Mouse (Mus musculus) heart, embryonic 14.5 days (tissue): ENCODE results near the gene Dcaf7. TPM values are rescaled to one million over a fixed set of nuclear protein-coding genes. Genes with fewer than 3 reads are reported as not detected.

Source experiments
- ATAC-seq: fragments of 200-750 bp; cut with Nextera tagmentation; 2 replicates; pipeline ENCODE4 v1.8.0; 2017; ENCODE audit warnings: low read depth, moderate TSS enrichment; ENCODE audit not compliant: insufficient number of reproducible peaks, insufficient read depth, low FRiP score
- H3K27ac ChIP-seq, 2 experiments: fragments of 200-500 bp in 1 of 2; fragments of 300-500 bp in 1 of 2; sonication (generic) in 1 of 2; replicated peaks in 1 of 2; 2 replicates each; pipeline ENCODE4 v1.5.1; 2012 to 2014; ENCODE audit warnings: low read depth in 2 of 2, low read length in 2 of 2, control low read depth in 1 of 2, mild to moderate bottlenecking in 1 of 2, mixed read lengths in 1 of 2; ENCODE audit not compliant: control insufficient read depth in 1 of 2, insufficient read depth in 1 of 2
- H3K27me3 ChIP-seq: fragments of 300-500 bp; sonication (generic); 2 replicates; pipeline ENCODE4 v1.6.1; 2014; ENCODE audit warnings: mild to moderate bottlenecking, low read length, control low read depth; ENCODE audit not compliant: control insufficient read depth, insufficient read depth
- H3K36me3 ChIP-seq: fragments of 300-500 bp; sonication (generic); 2 replicates; pipeline ENCODE4 v1.6.1; 2014; ENCODE audit warnings: mild to moderate bottlenecking, control low read depth, low read length, mixed read lengths; ENCODE audit not compliant: control insufficient read depth, insufficient read depth
- H3K4me1 ChIP-seq, 2 experiments: fragments of 200-500 bp in 1 of 2; fragments of 300-500 bp in 1 of 2; sonication (generic) in 1 of 2; 2 replicates each; pipeline ENCODE4 v1.6.1; 2012 to 2014; ENCODE audit warnings: low read length in 2 of 2, control low read depth in 1 of 2, mixed read lengths in 1 of 2; ENCODE audit not compliant: control insufficient read depth in 2 of 2, insufficient read depth in 2 of 2
- H3K4me2 ChIP-seq: fragments of 300-500 bp; sonication (generic); 2 replicates; pipeline ENCODE4 v1.6.1; 2014; ENCODE audit warnings: mild to moderate bottlenecking, low read length
- H3K4me3 ChIP-seq, 2 experiments: fragments of 200-500 bp in 1 of 2; fragments of 300-500 bp in 1 of 2; sonication (generic) in 1 of 2; 2 replicates each; pipeline ENCODE4 v1.5.1; 2012 to 2014; ENCODE audit warnings: low read length in 2 of 2, mild to moderate bottlenecking in 2 of 2, control low read depth in 1 of 2, low read depth in 1 of 2, moderate library complexity in 1 of 2; ENCODE audit not compliant: control insufficient read depth in 1 of 2, insufficient read depth in 1 of 2
- H3K9ac ChIP-seq: fragments of 300-500 bp; sonication (generic); 2 replicates; pipeline ENCODE4 v1.6.1; 2014; ENCODE audit warnings: mild to moderate bottlenecking, low read length
- H3K9me3 ChIP-seq: fragments of 300-500 bp; sonication (generic); 2 replicates; pipeline ENCODE4 v1.6.1; 2016; ENCODE audit warnings: low read length, control low read depth; ENCODE audit not compliant: control insufficient read depth
- WGBS: fragments of 180-500 bp; shearing (Covaris S2); extraction: QIAGEN DNeasy Blood & Tissue Kit; methylation state at CpG from one replicate; pipeline ENCODE4 v1.1.7; 2014; 5-methylcytosine and 5-hydroxymethylcytosine counted together
- polyA plus RNA-seq: library from polyadenylated mRNA; unstranded; fragments of >200 nt; fragmentation: Nextera tagmentation; extraction: Ambion mirVana; gene quantifications from 2 replicates; pipeline ENCODE4 v1.2.1, GENCODE M21; 2014

Dcaf7 gene
- polyA plus RNA-seq, 1 experiment from 2014 or later: 52.0 TPM

DNA sequence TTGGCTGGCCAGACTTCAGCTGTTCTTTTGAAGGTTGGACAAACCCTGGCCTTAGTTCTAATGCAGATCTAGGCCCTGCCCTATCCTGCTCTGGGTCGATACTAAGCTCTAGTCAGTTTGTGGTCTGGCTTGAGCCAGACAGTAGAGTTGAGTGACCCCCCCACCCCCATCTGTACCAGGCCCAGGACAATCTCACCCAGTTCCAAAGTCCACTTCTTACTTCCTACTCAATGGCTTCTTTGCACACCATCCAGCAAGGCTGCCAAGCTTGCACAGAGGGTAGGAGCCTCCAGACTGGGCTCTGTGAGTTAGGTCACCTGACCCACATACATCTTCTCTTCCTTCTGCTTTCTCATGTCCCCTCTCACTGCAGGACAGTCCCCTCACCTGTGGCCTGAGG lies 32.1 kb upstream of the Dcaf7 start:
- Histone ChIP-seq H3K4me2 (no peak overlapping the region), H3K4me1 (0 out of 4 replicates have a peak, but pooled peaks cover 0 to 3% of the 10 kb centered on the region in 2 experiments), H3K27me3 (peaks cover 17% of the 10 kb centered on the region), H3K4me3 (no peak overlapping the region), H3K36me3 (no peaks in the 10 kb centered on the region), H3K9ac (no peak overlapping the region), H3K27ac (no peak overlapping the region), H3K9me3 (no peaks in the 10 kb centered on the region)
- ATAC-seq: no peak
- WGBS: 80% methylated on average over 1 of the region's 1 CpGs

- no peak overlapping the region for H3K9ac ChIP-seq
- H3K27ac ChIP-seq: no peak overlapping the region
- H3K36me3 ChIP-seq: no peaks in the 10 kb centered on the region
- 50% methylated on average over 5 of the region's 5 CpGs for WGBS
- ATAC-seq: no peak
- H3K9me3 ChIP-seq: no peaks in the 10 kb centered on the region
- no peak overlapping the region for H3K4me2 ChIP-seq
- peaks cover 22% of the 10 kb centered on the region for H3K27me3 ChIP-seq
- 0 out of 4 replicates have a peak, but pooled peaks cover 0 to 3% of the 10 kb centered on the region in 2 experiments for H3K4me1 ChIP-seq
- H3K4me3 ChIP-seq: no peak overlapping the region
Observed at GRCm38 (mm10) chr11:106005970-106006369, 30.7 kb upstream of the Dcaf7 start.

DNA sequence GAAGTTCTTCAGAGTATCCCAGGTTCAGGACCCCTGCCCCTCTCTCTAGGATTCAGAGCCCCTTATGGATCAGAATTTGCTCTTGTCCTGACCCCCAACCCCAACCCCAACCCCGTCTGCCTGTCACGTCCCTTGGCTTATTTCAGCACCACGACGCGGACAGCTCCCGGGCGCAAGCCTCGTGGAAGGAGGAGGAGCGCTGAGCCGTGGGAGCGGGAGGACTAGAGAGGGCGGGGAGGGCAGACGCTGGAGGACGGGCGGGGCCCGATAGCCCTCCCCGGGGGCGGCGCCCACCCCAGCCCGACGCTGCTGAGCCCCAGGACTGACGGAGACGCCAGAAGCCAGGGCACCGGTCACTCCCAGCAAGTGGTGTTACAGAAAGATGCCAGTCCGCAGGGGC lies 28.9 kb upstream of the Dcaf7 start, which contains the start of gene Kcnh6:
Kcnh6 (plus strand) TSS at position 304 of the 400 bp plus-strand sequence.
- Histone ChIP-seq H3K9me3 (no peaks in the 10 kb centered on the region), H3K27me3 (peaks cover 31% of the 10 kb centered on the region), H3K4me2 (peak within 1 kb of the TSS; percentile 61), H3K36me3 (no peaks in the 10 kb centered on the region), H3K9ac (no peak within 1 kb of the TSS), H3K4me3 (peak within 1 kb of the TSS in 1 of 2 experiments; percentile 17; a peak in 1 of 4 replicates), H3K4me1 (0 out of 4 replicates have a peak, but pooled peaks cover 0 to 3% of the 10 kb centered on the region in 2 experiments), H3K27ac (no peak within 1 kb of the TSS)
- peak; percentile 68; the same call in 1 of the 2 replicates for ATAC-seq
- under 1% methylated on average over 25 of the region's 25 CpGs for WGBS

GRCm38 (mm10) chr11:106012711-106013110 lies 24.0 kb upstream of the Dcaf7 start:
- Histone ChIP-seq H3K4me2 (no peak overlapping the region), H3K4me3 (no peak overlapping the region), H3K36me3 (no peaks in the 10 kb centered on the region), H3K4me1 (peaks cover 5 to 13% of the 10 kb centered on the region in 2 experiments; a peak in 1 of 4 replicates), H3K9me3 (no peaks in the 10 kb centered on the region), H3K27ac (no peak overlapping the region), H3K9ac (no peak overlapping the region), H3K27me3 (peaks cover 26% of the 10 kb centered on the region)
- no peak for ATAC-seq
- WGBS: 38% methylated on average over 7 of the region's 7 CpGs

DNA sequence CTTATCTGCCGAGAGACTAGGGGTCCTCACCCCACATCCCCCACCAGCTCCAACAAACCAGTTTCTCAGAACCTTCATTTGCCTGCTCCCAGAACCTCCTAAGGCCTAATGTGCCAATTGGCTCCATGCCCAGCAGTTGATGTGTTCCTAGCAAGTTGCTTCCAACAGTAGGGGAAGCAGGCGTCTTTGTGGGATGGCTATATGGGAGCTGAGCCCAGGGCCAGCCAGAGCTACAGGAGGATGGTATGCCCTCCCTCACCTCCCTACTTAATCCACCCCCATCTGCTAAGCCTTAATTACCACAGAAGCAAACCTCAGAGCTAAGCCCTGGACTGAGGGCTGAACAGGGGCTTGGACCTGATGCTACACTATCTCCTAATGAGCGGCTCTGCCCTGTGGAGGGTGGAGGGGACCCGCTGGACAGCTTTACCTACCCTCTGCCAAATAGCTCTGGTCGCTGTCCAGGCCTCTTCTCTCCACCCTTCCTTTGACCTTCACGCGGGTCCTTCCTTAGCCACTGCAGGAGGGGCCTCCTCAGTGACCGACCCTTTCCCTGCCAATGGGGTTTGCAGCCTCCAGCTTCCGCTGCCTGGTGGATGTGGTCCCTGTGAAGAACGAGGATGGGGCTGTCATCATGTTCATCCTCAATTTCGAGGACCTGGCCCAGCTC lies 23.0 kb upstream of the Dcaf7 start:
- Histone ChIP-seq H3K4me2 (no peak overlapping the region), H3K4me3 (no peak overlapping the region), H3K9me3 (no peaks in the 10 kb centered on the region), H3K27me3 (peaks cover 23% of the 10 kb centered on the region), H3K36me3 (no peaks in the 10 kb centered on the region), H3K27ac (no peak overlapping the region), H3K4me1 (peaks cover 5 to 10% of the 10 kb centered on the region in 2 experiments; a peak in 1 of 4 replicates), H3K9ac (no peak overlapping the region)
- no peak for ATAC-seq
- WGBS: 51% methylated on average over 11 of the region's 11 CpGs

- no peaks in the 10 kb centered on the region for H3K9me3 ChIP-seq
- 72% methylated on average over 5 of the region's 5 CpGs for WGBS
- H3K4me1 ChIP-seq: peaks cover 14 to 16% of the 10 kb centered on the region in 2 experiments; a peak in 3 of 4 replicates
- no peak overlapping the region for H3K9ac ChIP-seq
- H3K27ac ChIP-seq: no peak overlapping the region
- H3K4me3 ChIP-seq: no peak overlapping the region
- no peak overlapping the region for H3K4me2 ChIP-seq
- ATAC-seq: no peak
- H3K27me3 ChIP-seq: peaks cover 28% of the 10 kb centered on the region
- no peaks in the 10 kb centered on the region for H3K36me3 ChIP-seq
Observed at GRCm38 (mm10) chr11:106016440-106016839, 20.2 kb upstream of the Dcaf7 start.

DNA sequence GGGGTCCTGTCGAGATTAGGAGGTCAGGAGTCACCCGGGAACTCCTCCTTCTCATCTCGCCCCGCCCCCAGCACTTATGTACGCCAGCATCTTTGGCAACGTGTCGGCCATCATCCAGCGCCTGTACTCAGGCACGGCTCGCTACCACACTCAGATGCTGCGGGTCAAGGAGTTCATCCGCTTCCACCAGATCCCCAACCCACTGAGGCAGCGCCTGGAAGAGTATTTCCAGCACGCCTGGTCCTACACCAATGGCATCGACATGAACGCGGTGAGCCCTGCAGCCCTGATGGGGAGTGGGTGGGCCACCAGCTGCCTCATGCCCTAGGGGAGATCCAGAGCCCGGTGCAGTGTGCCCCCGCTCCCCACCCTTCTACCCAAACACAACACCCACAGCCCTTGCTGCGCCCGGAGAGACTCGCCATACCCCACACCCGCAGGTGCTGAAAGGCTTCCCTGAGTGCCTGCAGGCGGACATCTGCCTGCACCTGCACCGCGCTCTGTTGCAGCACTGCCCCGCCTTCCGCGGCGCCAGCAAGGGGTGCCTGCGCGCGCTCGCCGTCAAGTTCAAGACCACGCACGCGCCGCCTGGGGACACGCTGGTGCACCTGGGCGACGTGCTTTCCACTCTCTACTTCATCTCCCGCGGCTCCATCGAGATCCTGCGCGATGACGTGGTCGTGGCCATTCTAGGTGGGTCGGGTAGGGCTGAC lies 16.5 kb upstream of the Dcaf7 start:
- peak overlapping the region; percentile 21 to 32 for H3K4me3 ChIP-seq
- peak overlapping the region; percentile 71 for H3K4me2 ChIP-seq
- no peak overlapping the region for H3K27ac ChIP-seq
- no peaks in the 10 kb centered on the region for H3K36me3 ChIP-seq
- H3K9ac ChIP-seq: peak overlapping the region; percentile 46; the same call in 1 of the 2 replicates
- peaks cover 23% of the 10 kb centered on the region for H3K27me3 ChIP-seq
- no peak for ATAC-seq
- peaks cover 6 to 9% of the 10 kb centered on the region in 2 experiments; a peak in 3 of 4 replicates for H3K4me1 ChIP-seq
- no peaks in the 10 kb centered on the region for H3K9me3 ChIP-seq
- WGBS: under 1% methylated on average over 50 of the region's 50 CpGs
